Mouse (Mus musculus): ENCODE results near the gene Zbtb5. TPM values are rescaled to one million over a fixed set of nuclear protein-coding genes. Genes with fewer than 3 reads are reported as not detected.
"Not testable (repeated sequence)": the region's sequence is repeated elsewhere in the genome, so short reads cannot be mapped to it uniquely, and the experiment has no call there.

Zbtb5 gene
- total RNA-seq (2021): 10 to 100 TPM in 1 of 2 experiments, 1 to 10 TPM in 1; 9.7 to 10.3 TPM

- peak; percentile 99 to 100 for DNase-seq
Measured at GRCm38 (mm10) chr4:45012105-45012975, at the start of gene Zbtb5. TSS of gene Zbtb5 (minus strand) at chr4:45012412.

GRCm38 (mm10) chr4:45055451-45055850 is 43.2 kb upstream of the Zbtb5 start:
- DNase-seq: peak in 1 of 2 experiments; percentile 12

DNA sequence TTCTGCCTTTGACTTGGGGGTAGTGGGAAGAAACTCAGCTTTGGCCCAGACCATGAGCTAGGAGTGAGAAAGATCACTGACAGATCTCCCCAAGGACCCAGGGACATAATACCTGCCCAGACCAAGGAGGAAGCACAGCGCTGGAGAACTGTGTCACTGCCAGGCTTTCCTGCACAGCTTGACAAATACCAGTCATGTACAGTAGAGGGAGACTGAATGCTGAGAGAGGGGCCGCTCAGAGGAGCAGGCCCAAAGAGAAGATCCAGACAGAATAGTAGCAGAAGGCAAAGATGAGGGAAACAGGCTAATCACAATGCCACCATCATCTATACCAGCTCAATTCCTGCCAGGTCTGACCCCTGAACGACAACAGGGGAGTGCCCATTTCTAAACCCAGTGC is 42.6 kb upstream of the Zbtb5 start:
- no peak for DNase-seq

GRCm38 (mm10) chr4:45047956-45048355 is 35.7 kb upstream of the Zbtb5 start:
- DNase-seq: peak; percentile 27 to 50

- DNase-seq: no peak
Measured at GRCm38 (mm10) chr4:45047286-45047887, 35.2 kb upstream of the Zbtb5 start.

DNA sequence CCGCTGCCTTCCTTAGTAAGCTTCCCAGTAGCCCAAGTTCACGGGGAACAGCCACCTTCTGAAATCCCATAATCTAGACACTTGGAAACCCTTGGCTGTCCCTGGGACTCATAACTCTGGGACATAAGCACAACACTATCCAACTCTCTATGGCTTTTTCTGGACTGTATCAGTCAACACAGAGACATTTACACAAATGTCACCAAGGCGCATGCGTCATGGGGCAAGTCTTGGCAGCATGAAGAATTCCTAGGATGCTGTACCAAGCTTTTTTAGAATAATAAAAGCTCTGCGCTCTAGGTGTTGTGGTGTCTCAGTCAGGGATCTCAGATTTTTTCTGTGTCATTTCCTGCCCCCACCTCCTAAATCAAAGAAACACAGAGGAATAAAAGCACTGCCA is 34.5 kb upstream of the Zbtb5 start:
- DNase-seq: no peak

- DNase-seq: no peak
Measured at GRCm38 (mm10) chr4:45040795-45041194, 28.6 kb upstream of the Zbtb5 start.

DNA sequence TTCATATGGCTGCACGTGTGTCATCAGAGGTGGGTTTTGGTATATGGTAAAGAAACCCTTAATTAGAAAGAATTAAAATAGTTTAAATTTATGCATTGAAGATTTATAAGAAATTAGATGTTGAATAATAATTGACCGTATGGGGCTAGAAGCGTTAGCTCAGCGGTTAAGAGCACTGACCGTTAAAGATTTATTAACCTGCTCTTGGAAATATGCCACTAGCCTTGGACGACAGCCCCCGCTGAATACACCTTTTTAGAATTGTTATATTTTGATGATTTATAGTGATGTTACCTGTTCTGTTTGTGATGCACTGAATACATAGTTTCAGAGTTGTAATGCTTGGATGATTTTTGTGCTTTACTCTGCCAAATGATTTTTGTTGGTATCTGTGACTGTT is 27.3 kb upstream of the Zbtb5 start:
- not testable (repeated sequence) for DNase-seq

- not testable (repeated sequence) for DNase-seq
Measured at GRCm38 (mm10) chr4:45038879-45039278, 26.7 kb upstream of the Zbtb5 start.

DNA sequence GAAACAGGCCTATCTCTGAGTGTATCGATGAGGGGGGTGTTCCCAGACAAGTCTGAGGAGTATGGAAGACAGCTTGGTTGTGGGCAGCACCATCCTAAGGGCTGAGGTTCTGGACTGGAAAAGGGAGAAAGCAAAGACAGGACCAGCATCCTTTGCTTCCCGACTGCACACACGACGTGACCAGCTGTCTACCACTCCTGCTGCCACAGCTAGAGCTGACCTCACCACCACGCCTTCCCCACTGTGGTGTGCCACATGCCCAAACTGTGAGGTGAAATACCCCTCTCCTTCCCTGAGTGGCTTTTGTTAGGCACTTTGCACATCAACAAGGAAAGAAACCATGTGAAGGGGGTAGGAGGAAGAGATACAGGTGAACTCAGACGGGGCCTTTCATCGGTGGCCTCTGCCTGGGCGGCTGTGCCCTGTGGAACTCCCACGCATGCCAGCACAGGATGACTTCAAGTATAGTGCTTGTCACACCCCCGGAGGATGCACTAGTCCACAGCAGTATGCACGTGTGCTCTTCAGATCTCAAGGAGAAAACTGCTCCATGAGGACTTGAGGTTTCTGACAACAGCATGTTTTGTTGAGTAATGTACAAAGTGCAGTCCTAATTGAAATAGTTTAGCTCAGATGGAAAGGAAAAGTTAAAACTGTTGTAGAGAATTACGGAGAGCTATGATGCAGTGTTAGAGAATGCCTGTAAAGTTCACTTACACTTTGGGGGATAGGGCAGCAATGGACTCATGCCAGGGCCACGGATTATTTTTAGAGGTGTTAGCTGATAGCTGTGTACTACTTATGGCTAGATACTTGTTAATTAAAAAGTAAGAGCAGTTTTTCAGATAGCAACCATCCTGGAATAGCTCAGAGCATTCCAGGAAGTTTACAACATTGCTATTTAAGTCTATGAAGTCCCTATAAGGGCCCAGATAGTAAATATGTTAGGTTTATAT is 25.5 kb upstream of the Zbtb5 start:
- DNase-seq: no peak

DNA sequence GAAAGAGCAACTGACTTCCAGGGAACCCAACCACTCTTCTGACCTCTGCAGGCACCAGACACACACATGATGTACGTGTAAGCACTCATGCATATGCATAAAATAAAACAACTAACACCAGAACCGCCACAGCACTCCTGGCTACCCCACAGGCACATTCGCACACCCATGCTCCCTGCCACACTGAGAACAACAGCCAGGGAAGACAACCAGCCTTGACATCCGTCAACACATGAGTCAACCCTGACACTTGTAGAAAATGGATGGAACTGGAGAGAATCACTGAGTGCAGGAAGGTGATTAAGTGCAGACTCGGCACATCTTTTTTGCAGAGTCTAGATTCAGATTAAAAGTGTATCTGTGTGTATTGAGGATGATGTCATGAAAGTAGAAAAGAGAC is 24.4 kb upstream of the Zbtb5 start:
- DNase-seq: no peak

GRCm38 (mm10) chr4:45036048-45036447 is 23.8 kb upstream of the Zbtb5 start:
- DNase-seq: no peak

DNA sequence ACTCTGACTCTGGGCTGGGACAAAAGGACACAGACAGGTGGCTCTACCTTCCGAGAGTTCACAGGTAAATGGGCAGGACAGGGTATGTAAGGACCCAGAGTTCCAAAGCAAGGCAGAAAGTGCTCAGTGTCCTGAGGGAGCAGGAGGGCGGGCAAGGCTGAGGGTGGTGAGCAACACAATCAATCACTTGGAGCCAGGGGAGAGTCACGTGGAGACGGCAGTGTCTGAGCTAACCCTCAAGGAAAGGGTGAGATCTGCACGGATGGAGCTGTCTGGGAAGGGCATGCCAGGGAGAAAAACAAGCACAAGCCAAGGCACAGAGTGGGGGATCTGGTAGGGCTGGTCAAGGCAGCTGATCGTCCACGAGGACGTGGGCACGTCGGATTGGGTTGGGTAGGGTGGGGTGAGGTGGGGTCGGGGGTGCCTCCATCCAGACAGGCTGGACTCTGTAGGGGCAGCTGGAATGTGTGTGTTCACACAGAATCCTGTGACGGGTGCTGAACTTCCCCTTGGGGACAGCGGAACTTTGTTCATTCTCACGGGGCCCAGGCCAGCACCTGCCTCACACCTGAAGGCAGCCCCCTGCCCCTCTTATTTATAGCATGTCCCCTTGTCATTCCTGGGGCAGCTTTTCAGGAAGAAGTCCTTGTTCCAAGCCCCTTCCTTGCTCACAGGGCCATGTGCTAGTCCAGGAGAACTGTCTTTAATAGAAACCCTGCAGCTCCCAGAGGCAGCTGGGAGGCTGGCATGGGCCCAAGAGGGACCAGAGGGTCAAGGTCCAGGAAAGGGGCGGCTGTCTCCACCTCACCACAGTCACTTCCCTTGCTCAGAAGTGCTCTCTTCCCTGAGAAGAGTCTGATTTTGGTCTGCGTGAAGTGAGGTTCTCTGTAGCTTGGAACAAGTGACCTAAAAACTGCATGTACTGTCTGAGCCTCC is 22.7 kb upstream of the Zbtb5 start:
- DNase-seq: no peak

GRCm38 (mm10) chr4:45032586-45032985 is 20.4 kb upstream of the Zbtb5 start:
- DNase-seq: no peak

DNA sequence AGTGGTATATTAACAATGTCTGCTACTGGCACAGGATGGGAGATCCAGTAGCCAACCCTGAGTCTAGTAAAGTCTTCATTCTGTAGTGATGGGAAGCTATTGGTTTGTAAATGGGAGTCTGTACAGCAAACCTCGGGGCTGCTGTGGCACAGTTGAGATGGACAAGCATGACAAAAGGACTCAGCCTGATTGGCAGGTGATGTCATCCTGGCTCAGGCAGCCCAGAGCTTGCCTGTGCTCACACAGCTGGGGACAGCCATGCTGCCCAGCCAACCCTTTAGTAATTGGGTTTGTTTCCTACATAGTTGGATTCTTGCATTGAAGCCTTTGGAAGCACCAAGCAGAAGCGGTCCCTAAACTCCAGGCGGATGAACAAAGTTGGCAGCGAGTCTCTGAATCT is 14.2 kb upstream of the Zbtb5 start:
- no peak for DNase-seq

GRCm38 (mm10) chr4:45019009-45019408 is 6.8 kb upstream of the Zbtb5 start:
- DNase-seq: no peak

DNA sequence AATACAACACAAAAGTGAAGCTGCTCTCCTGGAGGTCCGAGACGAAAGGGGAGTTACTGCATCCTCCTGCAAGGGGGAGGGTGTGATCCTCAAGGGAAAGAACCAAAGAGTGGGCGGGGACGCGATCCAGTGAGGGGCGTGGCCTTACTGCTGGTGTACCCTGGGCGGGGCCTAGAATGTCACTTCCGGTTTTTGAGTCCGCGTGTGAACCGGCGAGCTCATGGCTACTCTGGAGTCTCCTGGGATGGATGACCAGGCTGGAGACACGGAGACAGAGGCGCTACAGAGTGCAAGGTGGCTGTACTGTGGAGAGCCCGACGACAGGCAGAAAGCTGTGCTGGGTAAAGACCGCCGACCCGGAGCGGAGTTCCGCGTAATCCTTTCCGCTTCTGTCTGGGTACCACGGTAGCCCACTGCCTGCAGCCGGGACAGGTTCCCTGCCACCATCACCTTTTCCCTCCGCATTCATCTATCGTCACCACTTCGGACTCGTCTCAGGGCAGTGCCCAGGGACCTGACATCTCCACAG is 6.3 kb upstream of the Zbtb5 start, which contains the start of gene Polr1e:
TSS of gene Polr1e (plus strand) at position 132 of the 529 bp plus-strand sequence.
- peak; percentile 77 to 82 for DNase-seq

DNA sequence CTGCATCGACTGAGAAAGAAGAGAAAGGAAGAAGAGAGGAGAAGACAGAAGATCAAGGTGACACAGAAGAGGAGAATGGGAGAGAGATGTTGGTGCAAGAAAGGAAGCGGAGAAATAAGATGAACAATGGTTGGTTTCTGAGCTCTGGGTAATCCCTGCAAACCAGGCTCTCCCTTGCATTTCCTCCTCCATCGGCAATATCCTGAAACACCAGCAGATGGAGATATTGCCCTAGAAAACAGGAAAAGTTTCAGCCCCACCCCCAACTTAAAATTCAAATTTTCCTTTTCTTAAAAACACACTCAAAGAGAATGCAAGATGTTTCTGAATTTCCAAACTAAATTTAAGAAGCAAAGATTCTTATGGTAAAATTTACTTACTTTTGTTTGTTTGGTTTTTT is 3.4 kb upstream of the Zbtb5 start:
- peak in 1 of 2 experiments; percentile 52 for DNase-seq

DNA sequence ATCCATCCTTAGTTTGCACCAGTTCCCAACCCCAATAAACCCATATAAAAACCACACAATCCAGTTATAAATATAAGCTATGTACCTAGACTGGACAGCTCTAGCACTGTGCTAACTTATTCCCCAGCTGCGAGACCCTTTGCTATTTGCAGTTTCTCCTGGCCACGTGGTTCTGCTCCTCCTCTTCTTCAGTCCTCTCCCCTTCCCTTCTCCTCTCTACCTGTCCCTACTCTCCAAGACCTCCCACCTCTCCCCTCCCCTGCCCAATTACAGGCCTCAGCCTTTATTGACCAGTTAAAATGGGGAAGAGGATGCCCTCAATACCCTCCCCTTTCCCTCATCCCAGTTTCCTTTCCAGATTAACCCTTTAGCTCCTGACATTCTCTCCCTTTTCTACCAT is 1.3 kb upstream of the Zbtb5 start:
- no peak for DNase-seq

DNA sequence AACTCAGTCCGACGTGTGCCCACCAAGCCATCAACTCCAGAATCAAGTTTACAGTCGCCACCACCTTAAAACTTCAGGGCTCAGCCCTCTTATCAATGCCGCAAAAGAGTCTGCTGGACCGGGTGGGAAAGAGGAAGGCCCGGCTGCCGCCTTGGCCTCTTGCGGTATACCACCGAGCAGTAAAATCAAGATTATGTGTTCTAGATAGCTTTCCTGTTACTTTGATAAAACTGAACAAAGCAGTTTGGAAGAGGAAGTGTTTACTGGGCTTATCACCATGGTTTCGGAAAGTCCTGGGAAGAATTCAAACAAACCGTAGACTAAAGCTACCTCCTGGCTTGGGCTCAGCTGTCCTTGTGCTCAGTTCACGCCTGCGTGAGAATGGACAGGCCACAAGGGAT is 819 bp upstream of the Zbtb5 start:
- no peak for DNase-seq

DNA sequence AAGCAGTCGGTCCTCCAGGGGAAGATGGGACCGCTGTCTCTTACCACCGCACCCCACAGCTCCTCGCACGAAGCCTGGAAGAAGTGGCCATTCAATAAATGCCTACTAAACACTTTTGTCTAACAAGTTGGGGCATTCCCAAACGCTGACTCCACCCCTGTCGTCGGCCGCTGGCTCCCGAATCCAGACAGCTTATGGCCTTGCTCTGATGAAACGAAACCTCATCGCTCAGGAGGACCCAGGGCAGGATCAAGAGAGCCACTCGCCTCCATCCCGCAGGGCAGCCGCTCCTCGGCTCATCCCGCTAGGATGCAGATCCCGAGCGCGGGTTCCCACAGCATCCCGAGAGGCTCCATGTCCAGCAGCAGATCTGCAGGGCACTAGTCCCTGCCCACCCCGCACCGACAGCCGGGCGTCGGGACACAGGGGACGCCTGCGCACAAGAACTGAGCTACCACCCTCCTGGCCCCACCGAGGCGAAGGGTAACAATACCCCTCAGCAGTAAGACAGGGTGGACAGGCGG is 569 bp downstream of the Zbtb5 start:
- DNase-seq: no peak
